Mouse (Mus musculus) hindbrain, embryonic 11.5 days (tissue): ENCODE results near the gene Rbm34. TPM values are rescaled to one million over a fixed set of nuclear protein-coding genes. Genes with fewer than 3 reads are reported as not detected.

Experiments used
- ATAC-seq: fragments of 200-750 bp; cut with Nextera tagmentation; 2 replicates; pipeline ENCODE4 v1.8.0; 2017; ENCODE audit warnings: mild to moderate bottlenecking, moderate TSS enrichment, moderate library complexity; ENCODE audit not compliant: low FRiP score
- DNase-seq: peaks from one replicate; pipeline ENCODE4 v3.0.0-alpha.2; 2015; ENCODE audit warnings: low spot score
- H3K27ac ChIP-seq: fragments of 300-500 bp; sonication (generic); 2 replicates; pipeline ENCODE4 v1.5.1; 2014; ENCODE audit warnings: mild to moderate bottlenecking, low read depth, low read length
- H3K27me3 ChIP-seq: fragments of 300-500 bp; sonication (generic); 2 replicates; pipeline ENCODE4 v1.6.1; 2014; ENCODE audit warnings: mild to moderate bottlenecking, low read length, moderate library complexity, mixed read lengths; ENCODE audit not compliant: control insufficient read depth, insufficient read depth
- H3K36me3 ChIP-seq: fragments of 300-500 bp; sonication (generic); 2 replicates; pipeline ENCODE4 v1.6.1; 2014; ENCODE audit warnings: mild to moderate bottlenecking, low read length, moderate library complexity, mixed read lengths; ENCODE audit not compliant: control insufficient read depth, insufficient read depth
- H3K4me1 ChIP-seq: fragments of 300-500 bp; sonication (generic); replicated peaks from 2 replicates; pipeline ENCODE4 v1.6.1; 2014; ENCODE audit warnings: low read length, mixed read lengths; ENCODE audit not compliant: control insufficient read depth, insufficient read depth
- H3K4me2 ChIP-seq: fragments of 300-500 bp; sonication (generic); replicated peaks from 2 replicates; pipeline ENCODE4 v1.6.1; 2014; ENCODE audit warnings: mild to moderate bottlenecking, low read depth, low read length
- H3K4me3 ChIP-seq: fragments of 300-500 bp; sonication (generic); 2 replicates; pipeline ENCODE4 v1.5.1; 2014; ENCODE audit warnings: low read depth, low read length
- H3K9ac ChIP-seq: fragments of 300-500 bp; sonication (generic); 2 replicates; pipeline ENCODE4 v1.6.1; 2014; ENCODE audit warnings: low read depth, low read length
- H3K9me3 ChIP-seq: fragments of 300-500 bp; sonication (generic); 2 replicates; pipeline ENCODE4 v1.6.1; 2016; ENCODE audit warnings: low read length; ENCODE audit not compliant: control insufficient read depth
- WGBS: fragments of 180-500 bp; shearing (Covaris S2); extraction: QIAGEN DNeasy Blood & Tissue Kit; methylation state at CpG from one replicate; pipeline ENCODE4 v1.1.7; 2014; 5-methylcytosine and 5-hydroxymethylcytosine counted together
- polyA plus RNA-seq: library from polyadenylated mRNA; unstranded; fragments of >200 nt; fragmentation: Nextera tagmentation; extraction: Ambion mirVana; gene quantifications from 2 replicates; pipeline ENCODE4 v1.2.1, GENCODE M21; 2014

The Rbm34 gene
- polyA plus RNA-seq, 1 experiment from 2014 or later: 33.8 TPM

- H3K36me3 ChIP-seq: no peaks in the 10 kb centered on the region
- H3K27me3 ChIP-seq: no peaks in the 10 kb centered on the region
- no peaks in the 10 kb centered on the region for H3K9me3 ChIP-seq
- no peak overlapping the region for H3K4me3 ChIP-seq
- DNase-seq: no peak
- 69% methylated on average over 10 of the region's 10 CpGs for WGBS
- no peak for ATAC-seq
- H3K4me1 ChIP-seq: no peaks in the 10 kb centered on the region
- no peak overlapping the region for H3K4me2 ChIP-seq
- H3K9ac ChIP-seq: no peak overlapping the region
- H3K27ac ChIP-seq: no peak overlapping the region
Observed at GRCm38 (mm10) chr8:126909371-126909802, 61.5 kb downstream of the Rbm34 start.

GRCm38 (mm10) chr8:126908805-126909204 lies 62.1 kb downstream of the Rbm34 start:
- Histone ChIP-seq H3K4me1 (no peaks in the 10 kb centered on the region), H3K4me2 (no peak overlapping the region), H3K27me3 (no peaks in the 10 kb centered on the region), H3K4me3 (no peak overlapping the region), H3K27ac (no peak overlapping the region), H3K9ac (no peak overlapping the region), H3K36me3 (no peaks in the 10 kb centered on the region), H3K9me3 (no peaks in the 10 kb centered on the region)
- WGBS: 81% methylated on average over 6 of the region's 6 CpGs
- DNase-seq (no peak), ATAC-seq (no peak)

- no peak overlapping the region for H3K4me3 ChIP-seq
- no peaks in the 10 kb centered on the region for H3K36me3 ChIP-seq
- no peak overlapping the region for H3K4me2 ChIP-seq
- DNase-seq (no peak), ATAC-seq (no peak)
- no peak overlapping the region for H3K9ac ChIP-seq
- H3K27ac ChIP-seq: no peak overlapping the region
- H3K4me1 ChIP-seq: no peaks in the 10 kb centered on the region
- no peaks in the 10 kb centered on the region for H3K9me3 ChIP-seq
- H3K27me3 ChIP-seq: no peaks in the 10 kb centered on the region
- 85% methylated on average over 9 of the region's 9 CpGs for WGBS
Observed at GRCm38 (mm10) chr8:126907968-126908367, 62.9 kb downstream of the Rbm34 start.

- H3K4me2 ChIP-seq: no peak overlapping the region
- WGBS: 84% methylated on average over 3 of the region's 3 CpGs
- H3K4me1 ChIP-seq: no peaks in the 10 kb centered on the region
- DNase-seq (no peak), ATAC-seq (no peak)
- no peaks in the 10 kb centered on the region for H3K36me3 ChIP-seq
- no peak overlapping the region for H3K4me3 ChIP-seq
- no peak overlapping the region for H3K9ac ChIP-seq
- H3K27me3 ChIP-seq: no peaks in the 10 kb centered on the region
- H3K27ac ChIP-seq: no peak overlapping the region
- no peaks in the 10 kb centered on the region for H3K9me3 ChIP-seq
Observed at GRCm38 (mm10) chr8:126907374-126907773, 63.5 kb downstream of the Rbm34 start.

GRCm38 (mm10) chr8:126905387-126905786 lies 65.5 kb downstream of the Rbm34 start:
- Histone ChIP-seq H3K9me3 (no peaks in the 10 kb centered on the region), H3K4me2 (no peak overlapping the region), H3K27ac (no peak overlapping the region), H3K4me3 (no peak overlapping the region), H3K36me3 (no peaks in the 10 kb centered on the region), H3K4me1 (no peaks in the 10 kb centered on the region), H3K27me3 (no peaks in the 10 kb centered on the region), H3K9ac (no peak overlapping the region)
- DNase-seq (no peak), ATAC-seq (no peak)
- 84% methylated on average over 3 of the region's 3 CpGs for WGBS

- no peak overlapping the region for H3K4me2 ChIP-seq
- H3K9me3 ChIP-seq: no peaks in the 10 kb centered on the region
- WGBS: 91% methylated on average over 9 of the region's 9 CpGs
- no peak overlapping the region for H3K9ac ChIP-seq
- no peak for DNase-seq
- no peaks in the 10 kb centered on the region for H3K27me3 ChIP-seq
- ATAC-seq: no peak
- no peak overlapping the region for H3K4me3 ChIP-seq
- H3K36me3 ChIP-seq: no peaks in the 10 kb centered on the region
- no peaks in the 10 kb centered on the region for H3K4me1 ChIP-seq
- H3K27ac ChIP-seq: no peak overlapping the region
Observed at GRCm38 (mm10) chr8:126903927-126904326, 66.9 kb downstream of the Rbm34 start.

GRCm38 (mm10) chr8:126903224-126903895 lies 67.5 kb downstream of the Rbm34 start:
- no peak overlapping the region for H3K27ac ChIP-seq
- no peak for ATAC-seq
- 68% methylated on average over 9 of the region's 9 CpGs for WGBS
- no peak overlapping the region for H3K4me2 ChIP-seq
- no peaks in the 10 kb centered on the region for H3K4me1 ChIP-seq
- no peak overlapping the region for H3K9ac ChIP-seq
- no peaks in the 10 kb centered on the region for H3K27me3 ChIP-seq
- no peak overlapping the region for H3K4me3 ChIP-seq
- no peaks in the 10 kb centered on the region for H3K36me3 ChIP-seq
- no peak for DNase-seq
- no peaks in the 10 kb centered on the region for H3K9me3 ChIP-seq

GRCm38 (mm10) chr8:126901612-126902011 lies 69.3 kb downstream of the Rbm34 start:
- 86% methylated on average over 1 of the region's 1 CpGs for WGBS

GRCm38 (mm10) chr8:126901049-126901448 lies 69.8 kb downstream of the Rbm34 start:
- Histone ChIP-seq H3K4me1 (no peaks in the 10 kb centered on the region), H3K4me3 (no peak overlapping the region), H3K36me3 (no peaks in the 10 kb centered on the region), H3K27ac (no peak overlapping the region), H3K27me3 (no peaks in the 10 kb centered on the region), H3K9ac (no peak overlapping the region), H3K9me3 (no peaks in the 10 kb centered on the region), H3K4me2 (no peak overlapping the region)
- 66% methylated on average over 2 of the region's 2 CpGs for WGBS
- ATAC-seq: no peak
- DNase-seq: no peak

More at GRCm38 (mm10) chr8:126901612-126902011, 69.3 kb downstream of the Rbm34 start:
- no peaks in the 10 kb centered on the region for H3K4me1 ChIP-seq
- H3K9me3 ChIP-seq: no peaks in the 10 kb centered on the region
- no peaks in the 10 kb centered on the region for H3K27me3 ChIP-seq
- H3K9ac ChIP-seq: no peak overlapping the region
- DNase-seq (no peak), ATAC-seq (no peak)
- H3K27ac ChIP-seq: no peak overlapping the region
- no peak overlapping the region for H3K4me3 ChIP-seq
- H3K4me2 ChIP-seq: no peak overlapping the region
- H3K36me3 ChIP-seq: no peaks in the 10 kb centered on the region
